Mouse (Mus musculus) thymus, adult 2 months (tissue): ENCODE results near the gene Copz2.

ENCODE experiments used
- CTCF ChIP-seq: fragments of 200-500 bp; IDR thresholded peaks from 2 replicates; pipeline ENCODE4 v1.5.1; 2012; ENCODE audit warnings: mild to moderate bottlenecking, control low read depth, low read length, moderate library complexity, borderline replicate concordance; ENCODE audit not compliant: control insufficient read depth, poor library complexity, insufficient read depth; ENCODE audit errors: extremely low read depth
- POLR2A ChIP-seq: fragments of 200-500 bp; IDR thresholded peaks from 2 replicates; pipeline ENCODE4 v1.6.1; 2012; ENCODE audit warnings: mild to moderate bottlenecking, low read length, control low read depth, moderate library complexity; ENCODE audit not compliant: control insufficient read depth, poor library complexity, insufficient read depth; ENCODE audit errors: extremely low read depth

GRCm38 (mm10) chr11:96822675-96823470 lies 26.8 kb upstream of the Copz2 start:
- TF ChIP-seq POLR2A (no peak), CTCF (no peak)
